Mouse (Mus musculus) heart, postnatal 10 days (tissue): ENCODE results near the gene U2af2. TPM values are rescaled to one million over a fixed set of nuclear protein-coding genes. Genes with fewer than 3 reads are reported as not detected.
"Not testable (repeated sequence)": the region's sequence is repeated elsewhere in the genome, so short reads cannot be mapped to it uniquely, and the experiment has no call there.

Experiments used
- DNase-seq, 2 experiments: peaks; one replicate each; pipeline ENCODE4 v3.0.0; 2021
- intact Hi-C: fragments of 180-260 bp; cut with DNase I; formaldehyde crosslinking; loops from one replicate; pipeline ENCODE4 v1.15.1; 2025
- total RNA-seq, 2 experiments: library from RNA; stranded (reverse); gene quantifications; 2 replicates each; pipeline ENCODE4 v1.2.3; 2021

The U2af2 gene
- 100 to 1,000 TPM; 102 to 109 TPM for total RNA-seq

DNA sequence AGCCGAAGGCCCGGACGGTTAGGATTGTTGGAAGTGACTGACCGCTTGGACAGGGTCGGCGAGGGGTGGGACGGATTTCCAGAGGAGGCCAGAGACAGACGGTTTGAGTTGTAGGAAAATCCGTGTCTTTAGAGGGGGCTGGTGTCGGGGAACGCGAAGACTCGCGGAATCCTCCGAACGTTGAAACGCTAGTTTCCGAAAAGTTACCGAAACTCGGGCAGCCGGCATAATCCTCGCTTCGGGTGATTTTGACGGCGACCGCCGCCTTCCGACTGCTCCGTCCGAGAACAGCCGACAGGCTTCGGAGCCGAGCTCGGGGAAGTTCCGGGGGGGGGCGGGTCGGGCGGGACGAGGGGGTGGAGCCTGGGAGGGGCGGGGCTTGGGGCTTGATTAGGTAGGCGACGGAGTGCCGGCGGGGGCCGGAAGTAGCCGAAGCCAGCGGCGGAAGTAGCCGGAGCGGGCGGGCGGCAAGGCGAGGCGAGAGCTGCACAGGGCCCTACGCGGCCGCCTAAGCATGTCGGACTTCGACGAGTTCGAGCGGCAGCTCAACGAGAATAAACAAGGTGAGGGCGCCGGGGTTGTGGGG lies at the start of gene U2af2:
Gene U2af2 (plus strand): TSS at position 370 of the 586 bp plus-strand sequence.
- DNase-seq = peak; percentile 96
- intact Hi-C loops = loop anchor here (2.0 to 5.0 kb wide), 3 partner anchors 47 to 250 kb away; partner anchors contain the start of genes Fiz1, Gm44973, Ube2s and Zfp524

DNA sequence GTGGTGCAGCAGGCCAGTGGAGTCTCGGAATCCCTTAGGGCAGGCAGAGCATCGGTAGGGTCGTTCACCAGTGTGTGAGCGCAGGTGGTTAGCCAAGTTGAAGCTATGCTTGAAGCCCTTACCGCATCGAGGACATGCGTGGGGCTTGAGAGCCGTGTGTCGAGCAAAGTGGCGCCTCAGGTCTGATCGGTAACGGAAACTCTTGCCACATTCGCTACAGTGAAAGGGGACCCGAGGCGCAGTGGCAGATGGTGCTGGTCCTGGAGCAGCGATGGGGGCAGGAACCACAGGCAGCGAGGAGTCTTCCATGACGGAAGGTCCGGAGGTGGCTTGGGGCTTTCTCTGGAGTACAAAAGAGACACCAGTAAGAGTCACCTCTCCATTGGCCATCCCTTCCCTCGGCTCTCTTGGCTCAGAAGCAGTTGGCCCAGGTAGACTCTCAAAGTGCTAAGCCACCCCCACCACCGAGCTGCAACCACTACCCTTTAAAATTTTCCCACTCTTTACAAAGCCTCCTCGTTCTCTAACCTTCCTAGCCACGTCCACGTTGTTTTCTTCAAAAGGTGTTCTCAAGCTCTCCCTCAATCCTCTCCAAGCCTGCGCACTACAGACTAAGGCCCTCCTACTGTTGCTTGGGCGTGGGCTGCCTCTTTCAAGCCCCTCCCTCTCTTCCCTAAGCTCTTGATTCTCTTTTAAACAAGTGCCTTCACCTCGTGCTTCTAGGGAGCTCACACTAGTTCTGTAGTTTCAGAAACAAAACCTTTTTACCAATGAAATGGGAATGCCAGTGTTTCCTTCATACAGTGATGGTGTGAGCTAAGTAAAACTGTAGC lies 49.0 kb upstream of the U2af2 start:
- intact Hi-C loops = loop anchor here (5.0 to 10.0 kb wide), 2 partner anchors 201 to 1272 kb away; partner anchors contain the start of genes Ube2s and Zfp667
- DNase-seq = no peak

DNA sequence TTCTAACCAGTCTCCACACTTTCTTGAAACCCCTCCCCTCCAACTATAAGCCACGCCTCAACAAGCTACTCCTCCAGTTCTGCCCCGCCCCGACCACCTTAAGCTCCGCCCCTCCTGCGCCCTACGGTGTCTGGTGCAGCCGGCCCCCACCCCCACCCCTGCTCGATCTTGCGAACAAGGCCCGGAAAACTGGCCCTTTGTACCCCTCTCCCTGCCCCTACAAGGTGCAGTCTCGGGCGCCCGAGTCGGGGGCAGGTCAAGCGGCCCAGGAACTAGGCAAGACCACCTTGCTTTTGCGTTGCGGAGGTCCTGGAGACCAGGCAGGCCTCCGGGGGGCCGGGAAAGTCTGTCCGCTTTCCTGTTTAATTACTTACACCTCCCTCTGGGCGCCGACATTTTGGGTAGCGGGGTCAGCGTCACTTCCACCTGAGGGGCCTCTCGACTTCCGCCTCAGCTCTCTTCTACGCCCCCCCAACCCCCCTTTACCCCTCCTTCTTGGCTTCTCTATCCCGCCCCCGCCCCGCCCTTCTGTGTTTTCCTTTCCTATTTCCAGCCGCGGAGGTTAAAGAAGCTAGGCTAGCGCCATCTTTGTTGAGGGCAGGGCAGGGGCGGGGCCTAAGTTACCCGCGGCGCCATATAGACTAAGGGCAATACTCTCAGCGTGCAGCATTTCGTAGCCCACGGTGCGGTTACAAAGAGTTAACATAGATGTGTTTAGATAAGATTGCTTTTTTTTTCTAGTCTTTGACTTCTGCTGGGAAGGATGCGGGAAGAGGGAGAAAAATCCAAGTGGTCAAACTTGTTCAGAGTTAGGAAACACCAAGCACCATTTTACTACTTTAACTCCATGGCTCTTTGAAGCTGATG lies 47.5 kb upstream of the U2af2 start, which contains the start of the genes Zfp524 and Fiz1:
Gene Zfp524 (plus strand): TSS at position 165 of the 867 bp plus-strand sequence.
Gene Fiz1 (minus strand): TSS at position 447 of the 867 bp plus-strand sequence.
- peak; percentile 99 for DNase-seq
- intact Hi-C loops = loop anchor here (2.0 to 10.0 kb wide), 3 partner anchors 46 to 1270 kb away; partner anchors contain the start of genes Ube2s and Zfp667

DNA sequence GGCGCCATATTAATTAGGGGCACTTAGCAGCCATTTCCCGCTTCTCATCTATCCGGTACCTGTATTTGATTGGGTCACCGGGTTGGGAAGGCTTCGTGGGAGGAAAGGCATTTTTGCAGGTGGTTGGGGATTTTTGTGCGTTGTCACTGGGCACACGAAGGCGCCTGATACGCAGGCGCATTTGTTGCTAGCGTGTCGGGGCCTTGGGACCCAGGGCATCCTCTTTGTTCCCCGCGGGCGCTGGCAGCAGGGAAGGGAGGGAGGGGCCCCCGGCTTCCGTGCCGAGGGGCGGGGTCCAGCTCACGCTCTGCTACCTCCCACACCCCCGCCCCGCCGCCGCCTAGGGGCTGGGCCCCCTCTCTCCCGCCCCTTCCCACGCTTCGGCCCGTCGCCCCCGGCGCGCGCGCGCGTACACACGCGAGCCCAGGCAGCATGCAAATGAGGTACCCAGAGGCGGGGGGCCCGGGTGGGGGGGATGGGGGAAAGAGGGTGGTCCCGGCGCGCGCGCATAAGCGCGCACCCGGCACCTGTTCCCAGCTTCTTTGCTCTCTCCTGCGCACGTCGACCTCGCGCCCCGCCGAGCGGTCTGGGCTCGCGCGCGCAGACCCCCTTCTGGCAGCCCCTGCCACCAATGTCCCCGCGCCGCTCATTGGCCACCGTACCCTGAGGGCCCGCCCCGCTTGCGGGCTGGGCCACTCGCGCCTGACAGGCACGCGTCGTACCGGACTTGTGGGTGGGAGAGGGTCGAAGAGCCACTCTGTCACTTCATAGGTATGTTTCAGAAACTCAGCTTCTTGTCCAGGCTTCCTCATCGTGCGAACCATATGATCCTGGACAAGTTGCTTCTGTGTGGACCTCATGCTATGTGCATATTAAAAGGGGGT lies 46.6 kb upstream of the U2af2 start, which contains the start of gene Gm44973:
Gene Gm44973 (plus strand): TSS at position 379 of the 884 bp plus-strand sequence.
- peak; percentile 94 to 95 for DNase-seq
- intact Hi-C loops = loop anchor here (2.0 to 10.0 kb wide), 2 partner anchors 45 to 1269 kb away; partner anchors contain the start of gene Zfp667

DNA sequence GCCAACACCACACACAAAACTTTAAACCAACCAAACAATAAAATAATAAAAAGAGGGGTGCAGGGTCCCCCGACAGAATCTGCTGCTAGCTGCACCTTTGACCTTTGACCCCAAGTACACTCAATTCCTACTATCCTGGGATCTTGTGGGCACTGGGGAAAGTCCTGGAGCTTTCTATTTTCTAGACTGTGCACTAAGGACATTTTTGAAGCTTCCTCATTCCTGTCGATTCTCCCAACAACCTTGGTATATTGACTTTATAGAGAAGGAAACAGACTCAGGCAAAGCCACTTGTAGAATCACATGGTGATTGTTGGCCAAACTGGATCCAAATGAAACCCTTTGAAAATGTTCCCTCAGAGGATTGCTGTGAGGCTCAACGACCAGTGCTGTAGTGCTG lies 45.9 kb upstream of the U2af2 start:
- intact Hi-C loops = loop anchor here (10.0 kb wide), 1 partner anchor 1269 kb away; the partner anchor contains the start of gene Zfp667
- DNase-seq = no peak

DNA sequence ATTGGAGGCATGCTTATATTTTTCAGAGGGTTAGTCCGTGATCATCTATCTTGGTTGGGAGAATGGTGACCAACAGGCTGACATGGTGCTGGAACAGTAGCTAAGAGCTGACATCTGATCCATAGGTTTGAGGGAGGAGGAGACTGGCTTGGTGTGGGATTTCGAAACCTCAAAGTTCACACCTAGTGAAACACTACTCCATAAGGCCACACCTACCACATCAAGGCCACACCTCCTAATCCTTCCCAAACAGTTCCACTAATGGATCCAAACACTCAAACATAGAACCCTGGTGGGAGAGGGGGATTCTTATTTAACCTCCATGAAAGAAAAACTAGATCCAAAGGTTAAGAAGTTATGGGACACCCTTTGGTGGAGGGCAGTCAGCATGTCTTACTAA lies 45.0 kb upstream of the U2af2 start:
- intact Hi-C loops = loop anchor here (10.0 kb wide), 1 partner anchor 1268 kb away; the partner anchor contains the start of gene Zfp667
- no peak for DNase-seq

DNA sequence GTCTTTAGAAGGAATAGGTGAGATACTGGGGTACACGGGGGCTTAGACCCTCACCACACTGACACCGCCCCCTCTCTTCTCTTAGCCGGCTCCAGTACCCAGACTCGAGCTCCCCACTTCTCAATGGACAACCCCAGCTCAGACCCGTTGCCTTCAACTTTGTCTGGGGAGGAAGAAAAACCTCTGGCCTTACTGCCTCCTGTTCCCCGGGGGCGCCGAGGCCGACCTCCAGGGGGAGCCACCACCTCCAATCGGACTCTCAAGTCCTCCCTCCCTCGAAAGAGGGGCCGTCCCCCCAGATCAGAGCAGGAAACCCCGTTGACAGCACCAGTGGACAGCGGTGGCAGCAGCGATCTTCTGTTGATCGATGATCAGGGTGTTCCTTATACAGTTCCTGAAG lies 44.6 kb upstream of the U2af2 start:
- no peak for DNase-seq
- intact Hi-C loops = loop anchor here (10.0 kb wide), 1 partner anchor 1267 kb away; the partner anchor contains the start of gene Zfp667

DNA sequence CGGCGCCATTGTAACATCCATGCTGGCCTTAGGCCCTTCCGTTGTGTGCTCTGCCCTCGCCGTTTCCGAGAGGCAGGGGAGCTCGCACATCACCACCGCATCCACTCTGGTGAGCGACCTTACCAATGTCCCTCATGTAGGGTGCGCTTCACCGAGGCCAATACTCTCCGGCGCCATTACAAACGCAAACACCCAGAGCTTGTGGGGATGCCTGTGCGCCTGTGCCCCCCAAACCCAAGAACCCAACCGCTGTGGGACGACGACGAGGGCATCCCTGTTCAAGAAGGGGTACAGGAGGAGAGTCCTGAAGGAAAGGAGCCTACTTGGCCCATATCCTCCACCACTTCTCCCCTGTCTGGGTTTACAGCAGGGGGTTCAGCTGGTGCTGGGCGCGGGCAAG lies 44.0 kb upstream of the U2af2 start:
- DNase-seq = no peak
- intact Hi-C loops = loop anchor here (10.0 kb wide), 1 partner anchor 1267 kb away; the partner anchor contains the start of gene Zfp667

DNA sequence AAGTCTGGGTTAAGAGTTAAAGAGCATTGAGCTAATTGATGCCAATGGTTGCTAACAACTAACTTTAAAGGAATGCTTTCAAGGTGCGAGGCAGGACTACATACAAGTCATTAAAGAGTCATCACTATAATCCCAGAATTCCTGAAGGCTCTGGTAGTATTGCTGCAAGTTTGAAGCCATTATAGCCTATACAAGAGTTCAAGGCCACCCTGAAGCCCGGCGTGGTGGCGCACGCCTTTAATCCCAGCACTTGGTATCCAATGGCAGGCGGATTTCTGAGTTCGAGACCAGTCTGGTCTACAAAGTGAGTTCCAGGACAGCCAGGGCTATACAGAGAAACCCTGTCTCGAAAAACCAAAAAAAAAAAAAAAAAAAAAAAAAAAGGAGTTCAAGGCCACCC lies 42.4 kb upstream of the U2af2 start:
- DNase-seq = not testable (repeated sequence)
- intact Hi-C loops = loop anchor here (10.0 kb wide), 1 partner anchor 1265 kb away; the partner anchor contains the start of gene Zfp667

DNA sequence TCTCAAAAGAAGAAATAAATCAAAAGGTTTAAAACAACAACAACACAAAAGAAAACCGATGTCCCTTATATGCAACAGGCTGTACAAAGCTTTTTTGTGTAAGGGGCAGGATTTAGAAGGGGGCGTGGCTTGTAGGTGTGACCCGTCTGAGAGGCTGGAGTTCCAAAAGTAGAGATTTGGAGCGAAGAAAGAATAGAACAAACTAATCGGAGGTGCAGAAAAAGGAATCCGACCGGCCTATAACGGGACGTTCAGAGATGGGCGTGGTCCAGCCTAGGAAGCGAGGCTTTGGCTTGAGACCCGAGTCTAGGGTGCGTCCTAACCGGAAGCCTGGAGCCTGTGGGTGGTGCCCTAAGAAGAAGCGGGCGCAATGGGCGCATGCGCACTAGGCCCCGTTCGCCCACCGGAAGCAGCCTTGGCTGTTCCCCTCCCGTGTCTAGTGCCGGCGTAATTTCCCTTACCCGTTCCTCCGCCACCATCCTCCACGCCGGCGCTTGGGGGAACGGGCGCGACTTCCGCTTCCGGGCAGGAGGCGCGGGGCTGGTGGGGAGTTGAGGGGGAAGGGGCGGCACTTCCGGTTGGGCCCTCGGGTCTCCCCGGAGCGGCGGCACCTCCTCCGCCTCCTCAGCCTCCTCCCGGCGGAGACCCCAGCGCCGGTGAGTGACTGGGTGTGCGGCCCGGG lies 41.8 kb upstream of the U2af2 start, which contains the start of the genes Zfp865 and Ccdc106:
Gene Zfp865 (plus strand): TSS at position 377 of the 682 bp plus-strand sequence.
Gene Ccdc106 (plus strand): TSS at position 554 of the 682 bp plus-strand sequence.
- DNase-seq = peak; percentile 99
- intact Hi-C loops = loop anchor here (2.0 to 10.0 kb wide), 2 partner anchors 17 to 1265 kb away; partner anchors contain the start of gene Zfp667

DNA sequence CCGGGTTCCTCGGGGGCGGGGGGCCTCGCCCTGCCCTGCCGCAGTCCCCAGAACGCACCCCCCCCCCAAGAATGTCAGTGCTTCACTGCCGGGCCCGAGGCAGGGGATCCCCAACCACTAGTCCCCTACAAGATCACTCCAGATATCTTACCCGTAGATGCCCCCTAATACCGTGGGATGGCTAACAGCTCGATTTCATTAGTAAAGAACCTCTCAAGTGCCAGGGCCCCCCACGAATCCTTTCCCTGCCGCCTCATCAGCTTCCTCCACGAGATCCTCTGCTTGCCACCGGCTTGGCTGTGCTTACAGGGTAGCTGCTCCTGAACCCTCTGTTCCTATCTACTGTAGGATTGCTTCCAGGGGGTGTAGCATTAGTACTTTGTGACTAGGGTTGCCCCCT lies 41.3 kb upstream of the U2af2 start:
- no peak for DNase-seq
- intact Hi-C loops = loop anchor here (2.0 kb wide), 1 partner anchor 16 kb away; no protein-coding TSS in a partner anchor

DNA sequence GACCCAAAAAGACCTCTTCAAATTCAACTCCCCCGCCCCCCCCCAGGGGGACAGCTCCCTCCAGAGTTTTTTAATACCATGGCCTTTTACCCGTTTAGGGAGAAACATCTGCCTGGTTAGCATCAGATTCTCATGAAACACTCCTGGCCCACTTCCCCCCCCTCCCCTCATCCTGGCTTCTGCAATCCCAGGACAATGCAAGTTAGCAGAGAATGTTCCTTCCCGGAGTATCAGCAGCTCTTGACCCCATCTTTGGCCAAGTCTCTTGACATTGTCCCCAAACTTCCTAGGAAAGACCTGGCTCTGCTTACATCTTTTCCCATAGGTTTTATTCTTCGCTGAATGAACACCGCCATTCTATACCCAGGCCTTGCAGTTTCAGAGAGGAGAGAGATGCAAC lies 40.7 kb upstream of the U2af2 start:
- intact Hi-C loops = loop anchor here (2.0 kb wide), 1 partner anchor 16 kb away; no protein-coding TSS in a partner anchor

DNA sequence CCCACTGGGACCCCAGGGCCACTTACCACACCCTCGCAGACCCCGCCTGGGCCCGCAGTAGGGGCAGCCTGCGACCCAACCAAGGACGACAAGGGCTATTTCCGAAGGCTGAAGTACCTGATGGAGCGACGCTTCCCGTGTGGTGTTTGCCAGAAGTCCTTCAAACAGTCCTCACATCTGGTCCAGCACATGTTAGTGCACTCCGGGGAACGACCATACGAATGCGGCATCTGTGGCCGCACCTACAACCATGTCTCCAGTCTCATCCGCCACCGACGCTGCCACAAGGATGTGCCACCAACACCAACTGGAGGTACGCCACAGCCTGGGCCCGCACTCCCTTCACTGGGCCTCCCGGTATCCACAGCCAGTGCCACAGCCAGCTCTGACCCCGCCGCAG lies 32.4 kb upstream of the U2af2 start:
- DNase-seq = no peak
- intact Hi-C loops = no loop called here

More for the DNA sequence above, 40.7 kb upstream of the U2af2 start:
- no peak for DNase-seq

DNA sequence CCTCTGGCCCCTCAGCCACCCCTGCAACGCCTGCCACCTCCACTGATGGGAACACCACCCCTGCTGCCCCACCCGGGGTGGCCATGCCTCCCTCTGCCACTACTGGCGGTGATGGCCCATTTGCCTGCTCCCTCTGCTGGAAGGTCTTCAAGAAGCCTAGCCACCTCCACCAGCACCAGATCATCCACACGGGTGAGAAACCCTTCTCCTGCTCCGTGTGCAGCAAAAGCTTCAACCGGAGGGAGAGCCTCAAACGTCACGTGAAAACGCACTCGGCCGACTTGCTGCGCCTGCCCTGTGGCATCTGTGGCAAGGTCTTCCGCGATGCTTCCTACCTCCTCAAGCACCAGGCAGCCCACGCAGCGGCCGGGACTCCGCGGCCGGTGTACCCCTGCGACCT lies 32.0 kb upstream of the U2af2 start:
- intact Hi-C loops = no loop called here
- DNase-seq = no peak

DNA sequence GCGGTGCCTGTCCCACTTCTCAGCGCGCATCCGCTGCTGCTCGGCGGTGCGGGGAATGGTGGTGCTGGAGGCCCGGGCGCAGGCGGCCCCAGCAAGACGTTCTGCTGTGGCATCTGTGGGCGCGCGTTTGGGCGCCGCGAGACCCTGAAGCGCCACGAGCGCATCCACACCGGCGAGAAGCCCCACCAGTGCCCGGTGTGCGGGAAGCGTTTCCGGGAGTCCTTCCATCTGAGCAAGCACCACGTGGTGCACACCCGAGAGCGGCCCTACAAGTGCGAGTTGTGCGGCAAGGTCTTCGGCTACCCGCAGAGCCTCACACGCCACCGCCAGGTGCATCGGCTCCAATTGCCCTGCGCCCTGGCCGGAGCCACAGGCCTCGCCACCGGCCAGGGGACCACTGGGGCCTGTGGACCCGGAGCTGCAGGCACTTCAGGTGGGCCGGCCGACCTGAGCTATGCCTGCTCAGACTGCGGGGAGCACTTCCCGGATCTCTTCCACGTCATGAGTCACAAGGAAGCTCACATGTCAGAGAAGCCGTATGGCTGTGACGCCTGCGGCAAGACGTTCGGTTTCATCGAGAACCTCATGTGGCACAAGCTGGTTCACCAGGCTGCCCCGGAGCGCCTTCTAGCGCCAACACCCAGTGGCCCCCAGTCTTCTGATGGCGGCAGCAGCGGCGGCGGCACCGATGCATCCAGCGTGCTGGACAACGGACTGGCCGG lies 31.2 kb upstream of the U2af2 start:
- intact Hi-C loops = no loop called here
- DNase-seq = no peak

DNA sequence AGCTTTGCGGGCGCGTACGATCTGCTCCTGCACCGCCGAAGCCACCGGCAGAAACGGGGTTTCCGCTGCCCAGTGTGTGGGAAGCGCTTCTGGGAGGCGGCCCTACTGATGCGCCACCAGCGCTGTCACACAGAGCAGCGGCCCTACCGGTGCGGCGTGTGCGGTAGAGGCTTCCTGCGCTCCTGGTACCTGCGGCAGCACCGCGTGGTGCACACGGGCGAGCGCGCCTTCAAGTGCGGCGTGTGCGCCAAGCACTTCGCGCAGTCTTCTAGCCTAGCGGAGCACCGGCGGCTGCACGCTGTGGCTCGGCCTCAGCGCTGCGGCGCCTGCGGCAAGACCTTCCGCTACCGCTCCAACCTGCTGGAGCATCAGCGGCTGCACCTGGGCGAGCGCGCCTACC lies 30.4 kb upstream of the U2af2 start:
- intact Hi-C loops = no loop called here
- no peak for DNase-seq

DNA sequence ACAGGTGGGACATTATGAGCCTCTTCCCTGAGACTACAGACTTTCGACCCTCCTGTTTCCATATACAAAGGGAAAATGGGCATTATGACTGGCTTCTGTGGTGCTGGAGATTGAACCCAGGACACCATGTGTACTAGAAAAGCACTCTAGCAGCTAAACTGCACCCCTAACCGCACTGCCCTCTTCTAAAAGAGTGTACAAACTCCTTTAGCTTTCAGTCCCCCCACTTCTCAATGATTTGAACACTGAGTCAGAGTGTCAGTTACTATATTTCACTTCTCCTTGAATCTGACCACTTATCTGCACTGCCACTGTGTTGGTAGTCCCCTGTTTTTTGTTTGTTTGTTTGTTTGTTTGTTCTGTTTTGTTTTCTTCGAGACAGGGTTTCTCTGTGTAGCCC lies 28.1 kb upstream of the U2af2 start, which contains the start of gene 4632433K11Rik:
Gene 4632433K11Rik (plus strand): TSS at position 301 of the 400 bp plus-strand sequence.
- DNase-seq = no peak
- intact Hi-C loops = no loop called here
